Mouse (Mus musculus) erythroid progenitor cell, adult 5-6 weeks (primary cell): ENCODE measurements around the gene Vwa8. TPM values are rescaled to one million over a fixed set of nuclear protein-coding genes. Genes with fewer than 3 reads are reported as not detected.

ENCODE experiments used
- ATAC-seq: replicated peaks from 2 replicates; pipeline ENCODE4 v1.8.0; 2016; ENCODE audit warnings: moderate number of reproducible peaks, mild to moderate bottlenecking, moderate TSS enrichment, inconsistent platforms; ENCODE audit not compliant: poor library complexity, low FRiP score, severe bottlenecking
- total RNA-seq, 2 experiments: library from RNA; stranded (forward) in 1 of 2; stranded (reverse) in 1 of 2; fragments of 150-400 nt in 1 of 2; fragments of 186-747, 209-891 nt in 1 of 2; gene quantifications; 2 replicates each; pipeline versions ENCODE4 v1.2.3 to v1.2.4; 2015 to 2017; ENCODE audit warnings: low replicate concordance in 2 of 2

Gene Vwa8
- total RNA-seq, 2 experiments from 2014 or later: 2.7 to 5.0 TPM

- ATAC-seq: no peak
Observed at GRCm38 (mm10) chr14:79204866-79205265, 356.0 kb downstream of the Vwa8 start.

DNA sequence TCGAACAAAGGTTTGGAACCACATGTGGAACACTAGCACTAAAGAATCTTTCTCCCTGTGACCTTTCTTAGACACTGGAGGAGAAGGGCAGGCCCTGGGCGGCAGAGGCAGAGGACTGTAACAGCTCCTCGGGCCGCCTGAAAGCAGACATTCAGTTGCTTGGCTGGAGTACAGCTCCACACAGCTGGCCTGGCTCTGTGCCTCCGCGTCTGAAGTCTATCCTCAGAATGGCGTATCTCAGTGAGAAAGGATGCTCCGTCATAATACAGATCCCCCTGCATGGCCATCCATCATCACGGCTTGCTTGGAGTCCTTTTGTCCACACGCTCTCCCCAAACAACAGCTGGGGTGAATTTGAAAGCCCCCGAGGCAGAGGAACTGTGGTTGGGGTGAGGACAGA lies 357.4 kb downstream of the Vwa8 start:
- no peak for ATAC-seq

DNA sequence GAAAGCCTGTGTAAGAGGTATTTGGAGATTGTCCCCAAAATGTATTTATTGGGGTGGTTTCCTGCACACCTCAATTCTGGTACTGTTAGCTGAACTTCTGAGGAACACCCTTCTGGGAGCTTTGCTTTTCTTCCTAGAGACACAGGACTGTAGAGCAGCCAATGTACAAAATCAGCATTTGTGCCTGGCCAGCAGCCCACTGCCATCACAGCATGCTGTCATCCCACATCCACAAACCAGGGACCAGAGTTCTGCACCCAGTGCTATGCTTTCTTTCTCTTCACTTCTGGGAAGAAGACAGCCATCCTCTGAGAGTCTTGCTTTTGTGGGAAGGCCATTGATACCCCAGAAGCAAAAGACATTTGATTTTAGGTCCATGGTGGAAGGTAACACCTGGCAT lies 359.6 kb downstream of the Vwa8 start:
- no peak for ATAC-seq

DNA sequence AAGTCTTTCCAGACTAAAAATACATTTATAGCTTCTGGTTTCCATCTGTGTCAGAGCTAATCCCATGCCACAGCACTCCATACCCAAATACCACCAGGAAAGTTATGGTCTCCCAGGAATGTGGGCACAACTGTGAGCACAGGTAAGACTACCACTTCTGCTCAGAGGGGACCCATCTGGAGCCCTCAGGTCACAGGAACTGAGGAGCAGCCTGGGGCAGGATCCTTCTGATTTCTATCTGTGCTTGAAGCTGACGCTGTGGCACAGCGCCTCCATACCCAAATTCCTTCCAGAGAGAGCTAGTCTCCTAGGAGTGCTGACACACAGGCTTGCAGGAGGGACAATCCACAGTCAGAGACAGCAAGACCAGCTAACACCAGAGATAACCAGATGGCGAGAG lies 361.0 kb downstream of the Vwa8 start:
- ATAC-seq: no peak

DNA sequence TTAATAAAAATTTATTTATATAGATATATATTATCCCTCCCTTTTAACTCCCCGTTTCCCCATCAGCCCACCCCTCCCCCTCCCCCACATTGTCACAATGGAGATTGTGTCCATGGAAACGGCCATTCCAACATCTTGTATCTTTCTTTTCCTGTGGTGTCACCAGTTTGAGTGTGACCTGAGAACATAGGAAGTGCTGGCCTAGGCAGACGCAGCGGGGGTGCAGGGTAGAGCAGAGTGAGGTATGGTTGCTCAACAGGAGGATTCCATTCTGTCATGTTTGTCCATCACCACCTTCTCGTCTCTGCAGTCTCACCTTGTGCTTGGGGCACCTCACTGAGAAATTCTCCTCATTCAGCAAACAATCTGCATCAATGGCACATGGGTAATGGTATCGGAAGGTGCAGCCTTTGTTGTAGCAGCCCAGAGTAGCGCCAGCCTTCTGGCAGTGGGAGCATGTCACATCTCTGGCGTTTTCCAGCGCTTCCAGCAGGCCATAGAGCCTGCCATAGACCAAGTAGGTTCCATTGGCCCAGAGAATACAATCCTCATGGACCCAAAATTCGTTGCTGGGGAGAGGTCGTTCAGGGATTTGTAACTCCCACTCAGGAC lies 363.6 kb downstream of the Vwa8 start:
- ATAC-seq: no peak

DNA sequence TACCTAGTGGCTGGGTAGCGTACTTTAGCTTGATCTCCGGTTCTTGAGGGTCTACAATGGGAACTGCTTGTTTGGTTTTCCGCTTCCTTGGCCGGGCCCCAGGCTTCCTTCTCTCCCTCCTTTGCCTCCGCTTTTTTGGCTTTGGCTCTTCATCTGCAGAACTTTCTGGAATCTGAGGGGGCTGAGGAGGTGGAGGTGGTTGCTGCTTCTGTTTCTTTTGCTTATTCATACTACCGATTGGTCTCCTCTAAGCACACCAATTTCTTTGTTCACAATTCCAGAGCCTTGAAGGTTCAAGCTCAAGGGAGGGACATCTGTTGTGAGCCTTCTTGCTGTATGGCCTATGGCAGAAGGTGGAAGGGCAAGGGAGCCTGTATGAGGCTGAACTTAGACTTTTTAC lies 365.3 kb downstream of the Vwa8 start:
- no peak for ATAC-seq

GRCm38 (mm10) chr14:79214660-79215249 lies 365.9 kb downstream of the Vwa8 start:
- ATAC-seq: no peak

DNA sequence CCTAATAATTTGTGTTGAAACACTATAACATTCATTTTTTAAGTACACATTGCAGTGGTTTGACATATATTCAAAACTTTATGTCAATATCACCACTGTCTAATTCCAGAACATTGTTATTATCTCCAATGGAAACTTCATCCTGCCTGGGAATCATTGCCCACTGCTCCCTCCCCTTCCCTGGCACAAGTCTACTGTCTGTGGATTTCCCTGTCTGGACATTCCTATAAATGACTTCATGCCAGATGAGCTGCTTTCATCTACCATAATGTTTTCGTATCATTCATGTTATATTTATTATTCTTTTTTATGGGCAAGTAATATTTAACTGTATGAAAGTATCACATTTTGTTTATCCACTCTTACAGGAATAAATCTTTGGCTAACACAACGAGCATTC lies 367.5 kb downstream of the Vwa8 start:
- ATAC-seq: no peak

GRCm38 (mm10) chr14:79223431-79224036 lies 374.7 kb downstream of the Vwa8 start:
- no peak for ATAC-seq

DNA sequence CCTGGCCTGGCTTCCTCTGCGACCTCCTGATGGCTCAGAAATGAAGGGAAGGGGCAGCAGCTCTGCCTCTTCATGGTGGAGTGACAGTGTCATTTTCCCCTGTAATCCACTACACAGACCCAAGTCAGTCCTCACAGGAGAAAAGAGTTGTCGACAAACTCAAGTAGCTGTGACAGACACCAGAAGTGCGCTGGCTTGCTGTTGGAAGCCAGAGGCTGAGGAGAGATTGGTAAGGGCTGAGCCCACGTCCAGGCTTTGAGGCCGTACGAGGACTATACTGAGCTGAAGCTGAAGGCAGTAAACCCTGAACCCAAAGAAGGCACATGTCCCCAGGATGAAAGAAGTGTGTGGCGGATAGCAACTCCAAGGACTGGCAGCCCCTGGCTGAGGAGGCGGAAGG lies 376.6 kb downstream of the Vwa8 start:
- no peak for ATAC-seq

- no peak for ATAC-seq
Observed at GRCm38 (mm10) chr14:79226056-79226455, 377.2 kb downstream of the Vwa8 start.

DNA sequence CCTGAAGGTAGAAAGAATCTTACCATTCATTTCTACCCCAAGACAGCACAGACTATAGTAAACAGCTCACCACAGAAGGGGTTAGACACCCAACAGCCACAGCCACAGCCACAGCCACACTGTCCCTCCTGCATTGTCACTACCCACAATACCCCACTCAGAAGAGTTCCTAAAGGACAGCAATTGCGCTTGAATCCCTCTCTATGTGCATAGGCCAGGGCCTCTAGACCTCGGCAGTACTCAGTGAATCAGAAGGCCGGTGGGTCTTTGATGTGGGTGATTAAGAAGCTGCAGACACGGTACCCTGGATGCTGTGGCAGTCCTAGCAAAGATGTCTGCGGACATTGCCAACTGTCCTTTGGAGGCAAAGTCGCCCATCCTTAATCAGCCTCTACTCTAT lies 377.9 kb downstream of the Vwa8 start:
- no peak for ATAC-seq

- no peak for ATAC-seq
Observed at GRCm38 (mm10) chr14:79227955-79228354, 379.1 kb downstream of the Vwa8 start.

DNA sequence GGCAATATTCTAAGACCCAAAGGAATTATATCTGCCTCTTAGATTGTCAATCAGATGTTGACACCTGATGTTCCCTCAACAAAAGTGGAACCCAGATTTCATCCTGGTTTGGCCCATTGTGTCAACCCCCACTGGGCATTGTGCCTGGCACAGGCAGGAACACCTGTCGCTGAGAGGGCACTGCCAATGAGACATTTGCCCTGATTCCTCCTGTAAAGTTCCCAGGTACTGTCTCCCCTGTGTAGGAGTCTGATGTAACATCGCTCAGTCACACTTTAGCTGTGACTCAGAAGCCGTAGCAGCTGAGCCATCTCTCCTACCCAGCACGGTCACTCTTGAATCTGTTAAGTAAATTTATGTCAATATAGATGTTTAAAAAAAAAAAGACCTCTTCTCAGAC lies 382.8 kb downstream of the Vwa8 start:
- no peak for ATAC-seq

GRCm38 (mm10) chr14:79233697-79234096 lies 384.8 kb downstream of the Vwa8 start:
- ATAC-seq: no peak

DNA sequence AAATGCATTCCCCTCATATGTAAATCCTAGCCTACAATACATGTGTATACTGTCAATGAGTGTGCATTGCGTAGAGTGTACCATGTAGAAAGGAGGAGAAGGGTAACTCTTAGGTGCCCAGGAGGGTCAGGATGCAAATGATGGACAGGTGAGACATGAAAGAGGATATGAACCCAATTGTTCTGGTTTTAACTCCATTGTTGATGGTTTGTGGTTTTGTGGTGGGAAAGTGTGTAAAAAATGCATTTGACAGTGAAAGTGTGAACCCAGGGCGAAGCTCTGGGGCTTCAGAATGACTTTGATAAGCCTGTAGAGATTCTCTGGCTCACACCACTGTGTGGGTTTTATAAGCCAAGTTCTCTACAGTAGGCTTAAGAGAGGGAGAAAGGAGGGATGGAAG lies 385.7 kb downstream of the Vwa8 start:
- ATAC-seq: no peak

DNA sequence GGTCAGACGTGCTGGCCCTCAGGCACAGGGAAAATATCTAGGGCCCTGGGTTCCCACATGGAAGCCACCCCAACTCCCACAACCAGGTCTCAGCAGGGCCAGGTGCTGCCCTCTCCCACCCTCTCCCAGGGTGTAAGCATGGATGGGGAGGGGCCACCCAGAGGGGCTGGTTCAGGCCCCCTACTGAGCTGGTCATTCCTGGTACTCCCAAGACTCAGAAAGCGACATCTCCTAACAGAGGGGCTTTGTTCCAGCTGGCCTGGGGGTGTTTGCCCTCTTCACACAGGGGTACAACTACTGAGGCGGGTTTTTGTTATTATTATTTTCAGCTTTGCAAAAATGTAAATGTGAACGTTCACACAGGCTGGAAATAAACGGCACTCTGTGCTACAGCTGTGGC lies 386.3 kb downstream of the Vwa8 start:
- no peak for ATAC-seq

DNA sequence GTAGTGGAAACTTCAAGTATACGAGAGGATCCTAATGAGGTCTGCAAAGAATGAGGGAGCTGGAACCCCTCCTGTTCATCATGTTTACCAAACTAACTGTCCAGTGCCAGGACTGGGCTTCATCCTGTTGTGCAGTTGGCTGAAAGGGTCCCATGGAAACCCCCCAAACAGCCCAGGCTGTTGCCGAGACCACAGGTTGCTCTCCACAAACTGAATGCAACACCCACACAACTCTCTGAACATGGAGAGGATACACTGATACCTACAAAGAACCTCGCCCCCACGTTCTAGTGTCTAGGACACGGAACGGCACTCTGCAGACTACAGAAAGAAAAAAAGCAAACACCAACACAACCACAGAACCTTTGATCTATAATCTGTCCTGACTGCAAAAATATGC lies 387.4 kb downstream of the Vwa8 start:
- no peak for ATAC-seq

- ATAC-seq: no peak
Observed at GRCm38 (mm10) chr14:79239402-79239801, 390.6 kb downstream of the Vwa8 start.

DNA sequence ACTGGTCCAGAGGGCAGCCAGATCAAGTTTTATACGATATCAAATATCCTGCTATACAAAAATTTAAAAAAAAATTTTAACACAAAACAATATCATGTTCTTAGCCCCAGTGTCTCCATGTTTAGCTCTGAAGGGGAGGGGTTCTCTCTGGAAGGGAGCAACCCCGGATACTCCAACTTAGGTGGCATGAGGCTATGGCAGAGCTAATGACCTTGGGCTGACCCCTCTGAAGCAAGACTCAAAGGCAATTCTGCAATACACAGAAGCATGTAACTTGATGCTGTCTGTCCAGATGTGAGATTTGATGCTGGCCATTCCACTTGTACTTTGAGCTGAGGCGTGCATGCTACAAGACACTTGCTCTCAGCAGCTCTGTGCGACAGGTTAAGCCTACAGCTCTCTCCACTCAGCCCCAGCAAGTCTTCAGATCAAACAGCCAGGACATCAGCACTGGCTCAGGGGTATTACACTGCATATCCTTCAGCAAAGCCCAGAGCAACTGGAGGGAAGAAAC lies 392.3 kb downstream of the Vwa8 start:
- ATAC-seq: no peak

DNA sequence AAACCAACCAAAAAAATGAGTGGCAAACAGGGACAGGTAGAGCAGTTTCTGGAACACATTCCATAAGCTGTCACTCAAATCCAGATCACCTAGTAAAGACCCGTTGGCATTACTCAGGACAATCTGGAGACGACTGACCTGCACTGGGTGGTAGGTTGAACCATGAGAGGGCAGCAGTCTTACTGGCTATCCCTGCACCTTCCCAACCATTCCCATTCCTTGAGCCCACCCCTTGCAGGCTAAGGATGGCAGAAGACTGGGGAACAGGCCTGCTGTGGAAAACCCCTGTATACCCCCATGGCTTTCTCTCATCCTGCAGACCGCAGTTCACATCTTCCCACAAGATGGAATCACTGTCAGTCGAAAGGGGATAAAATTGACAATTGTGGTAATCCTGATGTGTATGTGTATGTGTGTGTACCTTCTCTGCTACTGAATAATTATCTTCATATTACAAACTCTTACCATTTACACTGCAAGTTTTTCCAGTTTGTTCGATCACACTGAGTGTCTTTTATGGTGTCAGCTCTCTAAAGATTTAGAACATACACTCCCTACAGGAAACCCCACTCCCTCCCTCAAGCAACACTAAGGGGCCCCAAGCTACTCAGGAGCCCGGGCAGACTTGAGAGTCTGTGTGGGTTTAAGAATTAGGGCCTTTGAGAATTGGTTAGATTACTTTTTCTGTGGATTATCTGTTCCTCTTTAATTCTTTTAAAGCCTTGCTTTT lies 393.0 kb downstream of the Vwa8 start:
- ATAC-seq: no peak
